Mouse (Mus musculus) ES-E14 (cell line): ENCODE results near the gene Sympk.

ENCODE experiments used
- CHD2 ChIP-seq: IDR thresholded peaks from 2 replicates; pipeline ENCODE4 v1.6.1; 2014; ENCODE audit warnings: mild to moderate bottlenecking, low read depth, low read length, inconsistent platforms
- HCFC1 ChIP-seq: IDR thresholded peaks from 2 replicates; pipeline ENCODE4 v1.6.1; 2012; ENCODE audit warnings: low read length, inconsistent platforms, borderline replicate concordance; ENCODE audit not compliant: insufficient read depth
- MAFK ChIP-seq: IDR thresholded peaks from 2 replicates; pipeline ENCODE4 v1.6.1; 2014; ENCODE audit warnings: mild to moderate bottlenecking, low read depth, low read length, inconsistent platforms; ENCODE audit not compliant: insufficient read depth
- ZC3H11A ChIP-seq: IDR thresholded peaks from 2 replicates; pipeline ENCODE4 v1.6.1; 2012; ENCODE audit warnings: low read depth, mild to moderate bottlenecking, inconsistent platforms, low read length, borderline replicate concordance
- ZNF384 ChIP-seq: IDR thresholded peaks from 2 replicates; pipeline ENCODE4 v1.6.1; 2012; ENCODE audit warnings: low read depth, low read length, inconsistent platforms

GRCm38 (mm10) chr7:19083096-19083495 is 58.9 kb downstream of the Sympk start:
- TF ChIP-seq ZNF384, result no peak
- no peak for TF ChIP-seq HCFC1
- TF ChIP-seq CHD2, result no peak
- TF ChIP-seq MAFK, result no peak
- no peak for TF ChIP-seq ZC3H11A
